Mouse (Mus musculus) stomach, embryonic 14.5 days (tissue): ENCODE measurements around the gene Tmem88. TPM values are rescaled to one million over a fixed set of nuclear protein-coding genes. Genes with fewer than 3 reads are reported as not detected.
"Not testable (repeated sequence)": the region's sequence is repeated elsewhere in the genome, so short reads cannot be mapped to it uniquely, and the experiment has no call there.

Experiments
- ATAC-seq: fragments of 200-750 bp; cut with Nextera tagmentation; 2 replicates; pipeline ENCODE4 v1.8.0; 2017; ENCODE audit warnings: low read depth, moderate TSS enrichment; ENCODE audit not compliant: insufficient number of reproducible peaks, insufficient read depth, low FRiP score
- H3K27ac ChIP-seq: fragments of 300-500 bp; sonication (generic); 2 replicates; pipeline ENCODE4 v1.5.1; 2014; ENCODE audit warnings: mild to moderate bottlenecking, low read length, moderate library complexity, mixed read lengths
- H3K27me3 ChIP-seq: fragments of 300-500 bp; sonication (generic); 2 replicates; pipeline ENCODE4 v1.6.1; 2014; ENCODE audit warnings: low read length, control low read depth, mixed read lengths; ENCODE audit not compliant: control insufficient read depth, insufficient read depth
- H3K36me3 ChIP-seq: fragments of 300-500 bp; sonication (generic); 2 replicates; pipeline ENCODE4 v1.6.1; 2014; ENCODE audit warnings: mild to moderate bottlenecking, control low read depth, low read length, moderate library complexity, mixed read lengths; ENCODE audit not compliant: control insufficient read depth, insufficient read depth
- H3K4me1 ChIP-seq: fragments of 300-500 bp; sonication (generic); 2 replicates; pipeline ENCODE4 v1.6.1; 2014; ENCODE audit warnings: low read length, control low read depth, mixed read lengths; ENCODE audit not compliant: control insufficient read depth, insufficient read depth
- H3K4me2 ChIP-seq: fragments of 300-500 bp; sonication (generic); replicated peaks from 2 replicates; pipeline ENCODE4 v1.6.1; 2014; ENCODE audit warnings: low read depth, low read length, control low read depth
- H3K4me3 ChIP-seq: fragments of 300-500 bp; sonication (generic); 2 replicates; pipeline ENCODE4 v1.5.1; 2014; ENCODE audit warnings: low read depth, low read length, control low read depth
- H3K9ac ChIP-seq: fragments of 300-500 bp; sonication (generic); replicated peaks from 2 replicates; pipeline ENCODE4 v1.6.1; 2014; ENCODE audit warnings: low read depth, mild to moderate bottlenecking, control low read depth, low read length, moderate library complexity, mixed read lengths
- H3K9me3 ChIP-seq: fragments of 300-500 bp; sonication (generic); 2 replicates; pipeline ENCODE4 v1.6.1; 2016; ENCODE audit warnings: low read depth, low read length, control low read depth; ENCODE audit not compliant: control insufficient read depth
- WGBS: fragments of 180-500 bp; shearing (Covaris S2); extraction: QIAGEN DNeasy Blood & Tissue Kit; methylation state at CpG from one replicate; pipeline ENCODE4 v1.1.7; 2014; 5-methylcytosine and 5-hydroxymethylcytosine counted together
- polyA plus RNA-seq: library from polyadenylated mRNA; unstranded; fragments of >200 nt; fragmentation: Nextera tagmentation; extraction: Ambion mirVana; gene quantifications from 2 replicates; pipeline ENCODE4 v1.2.1, GENCODE M21; 2014

Gene Tmem88
- polyA plus RNA-seq, 1 experiment from 2014 or later: 30.0 TPM

- H3K4me1 ChIP-seq: peaks cover 38% of the 10 kb centered on the region; the same call in 1 of the 2 replicates
- peak overlapping the region; percentile 61; the same call in 1 of the 2 replicates for H3K4me3 ChIP-seq
- no peak for ATAC-seq
- H3K27ac ChIP-seq: peak overlapping the region; percentile 90; the same call in 1 of the 2 replicates
- H3K9ac ChIP-seq: peak overlapping the region; percentile 49
- H3K27me3 ChIP-seq: no peaks in the 10 kb centered on the region
- peak overlapping the region; percentile 76 for H3K4me2 ChIP-seq
- H3K36me3 ChIP-seq: peaks cover 21% of the 10 kb centered on the region
- WGBS: 30% methylated on average over 11 of the region's 11 CpGs
- no peaks in the 10 kb centered on the region for H3K9me3 ChIP-seq
These were observed 1.3 kb downstream of the Tmem88 start for GRCm38 (mm10) chr11:69396772-69397171.

- H3K36me3 ChIP-seq: peaks cover 15% of the 10 kb centered on the region
- peak overlapping the region; percentile 49 for H3K9ac ChIP-seq
- H3K27me3 ChIP-seq: no peaks in the 10 kb centered on the region
- peak overlapping the region; percentile 90 for H3K27ac ChIP-seq
- peak overlapping the region; percentile 61 for H3K4me3 ChIP-seq
- WGBS: under 1% methylated on average over 48 of the region's 48 CpGs
- peak; percentile 85 for ATAC-seq
- H3K4me1 ChIP-seq: peaks cover 38% of the 10 kb centered on the region; the same call in 1 of the 2 replicates
- H3K9me3 ChIP-seq: no peaks in the 10 kb centered on the region
- H3K4me2 ChIP-seq: peak overlapping the region; percentile 76
These were observed 2.2 kb downstream of the Tmem88 start for GRCm38 (mm10) chr11:69395634-69396373.

- peaks cover 36% of the 10 kb centered on the region; the same call in 1 of the 2 replicates for H3K4me1 ChIP-seq
- peak; percentile 80 for ATAC-seq
- H3K4me3 ChIP-seq: peak within 1 kb of the TSS; percentile 61
- H3K36me3 ChIP-seq, H3K9me3 ChIP-seq, H3K27me3 ChIP-seq: not testable (repeated sequence)
- peak within 1 kb of the TSS; percentile 90 for H3K27ac ChIP-seq
- peak within 1 kb of the TSS; percentile 76 for H3K4me2 ChIP-seq
- under 1% methylated on average over 21 of the region's 24 CpGs for WGBS
- H3K9ac ChIP-seq: peak within 1 kb of the TSS; percentile 49
These were observed 2.8 kb downstream of the Tmem88 start, which contains the start of the genes Naa38 and Cyb5d1 for GRCm38 (mm10) chr11:69395235-69395633. Naa38 (plus strand) TSS chr11:69395487. Cyb5d1 (minus strand) TSS chr11:69395631.

- Histone ChIP-seq H3K9ac (peak overlapping the region; percentile 49), H3K4me1 (peaks cover 30% of the 10 kb centered on the region; the same call in 1 of the 2 replicates), H3K27ac (0 out of 2 replicates have a peak overlapping the region, but pooled peaks have one; percentile 27), H3K4me2 (peak overlapping the region; percentile 68), H3K4me3 (peak overlapping the region; percentile 61)
- not testable (repeated sequence) for ATAC-seq, H3K36me3 ChIP-seq, H3K27me3 ChIP-seq, H3K9me3 ChIP-seq
- 2% methylated on average over 31 of the region's 31 CpGs for WGBS
These were observed 3.4 kb downstream of the Tmem88 start for GRCm38 (mm10) chr11:69394591-69395167.

GRCm38 (mm10) chr11:69390400-69391034 lies 7.5 kb downstream of the Tmem88 start:
- Histone ChIP-seq H3K27me3 (no peaks in the 10 kb centered on the region), H3K27ac (no peak overlapping the region), H3K4me1 (peaks cover 3% of the 10 kb centered on the region; the same call in 1 of the 2 replicates), H3K9ac (no peak overlapping the region), H3K4me3 (no peak overlapping the region), H3K9me3 (no peaks in the 10 kb centered on the region), H3K4me2 (no peak overlapping the region), H3K36me3 (no peaks in the 10 kb centered on the region)
- peak; percentile 25; the same call in 1 of the 2 replicates for ATAC-seq
- 48% methylated on average over 10 of the region's 10 CpGs for WGBS

- WGBS: 56% methylated on average over 14 of the region's 14 CpGs
- H3K9ac ChIP-seq: no peak overlapping the region
- no peaks in the 10 kb centered on the region for H3K9me3 ChIP-seq
- peaks cover 3% of the 10 kb centered on the region; the same call in 1 of the 2 replicates for H3K4me1 ChIP-seq
- H3K27me3 ChIP-seq: no peaks in the 10 kb centered on the region
- H3K36me3 ChIP-seq: no peaks in the 10 kb centered on the region
- no peak overlapping the region for H3K27ac ChIP-seq
- no peak overlapping the region for H3K4me2 ChIP-seq
- no peak overlapping the region for H3K4me3 ChIP-seq
- peak; percentile 54; the same call in 1 of the 2 replicates for ATAC-seq
These were observed 8.3 kb downstream of the Tmem88 start for GRCm38 (mm10) chr11:69389531-69390399.

- no peaks in the 10 kb centered on the region for H3K36me3 ChIP-seq
- no peak overlapping the region for H3K4me3 ChIP-seq
- H3K4me2 ChIP-seq: no peak overlapping the region
- ATAC-seq: no peak
- no peaks in the 10 kb centered on the region for H3K4me1 ChIP-seq
- H3K9me3 ChIP-seq: no peaks in the 10 kb centered on the region
- no peak overlapping the region for H3K9ac ChIP-seq
- 97% methylated on average over 4 of the region's 4 CpGs for WGBS
- H3K27ac ChIP-seq: no peak overlapping the region
- no peaks in the 10 kb centered on the region for H3K27me3 ChIP-seq
These were observed 9.4 kb downstream of the Tmem88 start for GRCm38 (mm10) chr11:69388680-69389079.
